Mouse (Mus musculus) limb, embryonic 10.5 days (tissue): ENCODE data around the gene Kif24. TPM values are rescaled to one million over a fixed set of nuclear protein-coding genes. Genes with fewer than 3 reads are reported as not detected.
A peak's percentile ranks its signal among the peaks of the same experiment; 100 is the strongest.
"Not testable (repeated sequence)": the region's sequence is repeated elsewhere in the genome, so short reads cannot be mapped to it uniquely, and the experiment has no call there.

Source experiments
- DNase-seq: peaks from one replicate; pipeline ENCODE4 v3.0.0-alpha.2; 2017; ENCODE audit warnings: low spot score
- H3K27ac ChIP-seq: fragments of 300-500 bp; sonication (generic); 2 replicates; pipeline ENCODE4 v1.5.1; 2016; ENCODE audit warnings: mild to moderate bottlenecking
- H3K27me3 ChIP-seq: fragments of 300-500 bp; sonication (generic); 2 replicates; pipeline ENCODE4 v1.6.1; 2016; ENCODE audit warnings: low read depth, mild to moderate bottlenecking; ENCODE audit not compliant: poor library complexity, severe bottlenecking
- H3K36me3 ChIP-seq: fragments of 300-500 bp; sonication (generic); 2 replicates; pipeline ENCODE4 v1.6.1; 2016; ENCODE audit warnings: mild to moderate bottlenecking, moderate library complexity
- H3K4me1 ChIP-seq: fragments of 300-500 bp; sonication (generic); 2 replicates; pipeline ENCODE4 v1.6.1; 2016
- H3K4me3 ChIP-seq: fragments of 300-500 bp; sonication (generic); 2 replicates; pipeline ENCODE4 v1.5.1; 2016; ENCODE audit warnings: mild to moderate bottlenecking, moderate library complexity
- H3K9me3 ChIP-seq: fragments of 300-500 bp; sonication (generic); replicated peaks from 2 replicates; pipeline ENCODE4 v1.6.1; 2016; ENCODE audit warnings: mild to moderate bottlenecking
- WGBS: fragments of 180-500 bp; shearing (Covaris S2); methylation state at CpG from one replicate; pipeline ENCODE4 v1.1.7; 2016; 5-methylcytosine and 5-hydroxymethylcytosine counted together
- polyA plus RNA-seq: library from polyadenylated mRNA; unstranded; fragments of >200 nt; fragmentation: Nextera tagmentation; extraction: Ambion mirVana; gene quantifications from 2 replicates; pipeline ENCODE4 v1.2.1, GENCODE M21; 2016

Gene Kif24
- polyA plus RNA-seq, 1 experiment from 2014 or later, result 14.5 TPM

GRCm38 (mm10) chr4:41478751-41479455 lies 14.2 kb upstream of the Kif24 start:
- Histone ChIP-seq H3K4me3 (no peak overlapping the region), H3K4me1 (peaks cover 38% of the 10 kb centered on the region), H3K27me3 (no peaks in the 10 kb centered on the region), H3K9me3 (no peaks in the 10 kb centered on the region), H3K36me3 (peaks cover 9% of the 10 kb centered on the region; the same call in 1 of the 2 replicates), H3K27ac (no peak overlapping the region)
- 73% methylated on average over 4 of the region's 4 CpGs for WGBS
- DNase-seq, result no peak

GRCm38 (mm10) chr4:41477648-41478160 lies 13.0 kb upstream of the Kif24 start:
- no peaks in the 10 kb centered on the region for H3K27me3 ChIP-seq
- H3K4me1 ChIP-seq, result peaks cover 38% of the 10 kb centered on the region
- 82% methylated on average over 9 of the region's 9 CpGs for WGBS

GRCm38 (mm10) chr4:41471384-41471689 lies 6.7 kb upstream of the Kif24 start:
- no peak overlapping the region for H3K27ac ChIP-seq
- peaks cover 4% of the 10 kb centered on the region; the same call in 1 of the 2 replicates for H3K36me3 ChIP-seq
- H3K4me1 ChIP-seq, result peaks cover 25% of the 10 kb centered on the region
- H3K4me3 ChIP-seq, result no peak overlapping the region
- H3K9me3 ChIP-seq, result no peaks in the 10 kb centered on the region
- no peaks in the 10 kb centered on the region for H3K27me3 ChIP-seq
- 94% methylated on average over 1 of the region's 1 CpGs for WGBS
- no peak for DNase-seq

More at GRCm38 (mm10) chr4:41477648-41478160, 13.0 kb upstream of the Kif24 start:
- DNase-seq, result no peak
- Histone ChIP-seq H3K36me3 (peaks cover 9% of the 10 kb centered on the region; the same call in 1 of the 2 replicates), H3K27ac (no peak overlapping the region), H3K4me3 (no peak overlapping the region), H3K9me3 (no peaks in the 10 kb centered on the region)

DNA sequence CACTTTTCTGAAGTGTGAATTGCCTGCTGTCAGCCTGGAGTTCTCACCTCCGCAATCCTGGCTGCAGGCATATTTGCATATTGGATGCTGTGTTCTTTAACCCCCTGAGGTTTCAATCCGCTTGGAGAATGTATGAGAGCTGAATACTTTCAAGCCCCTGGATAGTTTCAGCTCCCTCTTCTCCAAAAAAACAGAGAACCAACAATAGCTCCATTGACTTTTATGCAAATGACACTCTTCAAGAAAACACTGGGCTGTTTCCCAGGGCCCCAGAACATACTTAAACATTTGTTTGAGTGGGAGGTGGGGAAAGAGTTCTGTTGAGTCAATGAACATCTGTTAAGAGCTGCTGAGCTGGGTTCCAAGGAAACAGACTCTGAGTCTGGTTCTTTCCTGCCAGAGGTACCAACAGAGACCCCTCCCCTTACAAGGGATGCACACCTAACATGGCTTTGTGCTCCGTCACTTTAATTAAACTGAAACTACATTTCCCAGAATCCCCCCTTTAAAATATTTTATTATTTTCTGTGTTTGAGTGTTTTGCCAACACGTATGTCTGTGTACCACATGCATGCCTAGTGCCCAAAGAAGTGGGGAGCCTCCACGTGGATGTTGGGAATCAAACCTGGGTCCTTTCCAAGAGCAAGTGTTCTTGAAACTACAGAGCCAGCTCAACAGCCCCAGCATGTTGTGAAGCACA lies 6.1 kb upstream of the Kif24 start:
- no peak overlapping the region for H3K4me3 ChIP-seq
- no peaks in the 10 kb centered on the region for H3K27me3 ChIP-seq
- H3K27ac ChIP-seq, result no peak overlapping the region; the same call in 1 of the 2 replicates
- no peaks in the 10 kb centered on the region for H3K9me3 ChIP-seq
- peaks cover 26% of the 10 kb centered on the region for H3K4me1 ChIP-seq
- no peak for DNase-seq
- 46% methylated on average over 5 of the region's 5 CpGs for WGBS
- H3K36me3 ChIP-seq, result peaks cover 4% of the 10 kb centered on the region; the same call in 1 of the 2 replicates

GRCm38 (mm10) chr4:41470051-41470683 lies 5.5 kb upstream of the Kif24 start:
- Histone ChIP-seq H3K27ac (no peak overlapping the region; the same call in 1 of the 2 replicates), H3K4me1 (peaks cover 31% of the 10 kb centered on the region), H3K9me3 (no peaks in the 10 kb centered on the region), H3K27me3 (no peaks in the 10 kb centered on the region), H3K4me3 (no peak overlapping the region), H3K36me3 (peaks cover 4% of the 10 kb centered on the region; the same call in 1 of the 2 replicates)
- DNase-seq, result no peak
- WGBS, result 62% methylated on average over 7 of the region's 7 CpGs

DNA sequence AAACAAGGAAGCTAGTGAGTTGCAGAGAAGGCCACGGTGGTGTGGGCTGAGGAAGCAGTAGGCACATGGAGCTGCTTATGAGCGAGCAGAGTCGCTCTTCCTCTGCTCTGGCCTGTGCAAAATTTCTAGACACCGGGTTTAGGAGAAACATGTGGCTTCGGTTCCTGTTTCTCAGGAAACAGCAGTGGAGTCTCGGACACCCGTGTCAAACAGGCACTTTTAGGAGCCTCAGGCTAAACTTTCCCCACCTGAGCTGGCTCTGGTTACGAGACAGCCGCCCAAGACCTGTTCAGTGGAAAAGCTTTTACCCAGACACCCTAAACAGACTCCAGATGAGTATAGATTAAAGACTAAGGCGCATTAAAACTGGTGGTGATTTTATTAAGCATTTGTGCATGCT lies 4.5 kb upstream of the Kif24 start:
- Histone ChIP-seq H3K27ac (peak overlapping the region; percentile 33), H3K9me3 (no peaks in the 10 kb centered on the region), H3K36me3 (peaks cover 4% of the 10 kb centered on the region; the same call in 1 of the 2 replicates), H3K27me3 (no peaks in the 10 kb centered on the region), H3K4me1 (peaks cover 31% of the 10 kb centered on the region), H3K4me3 (no peak overlapping the region)
- 55% methylated on average over 10 of the region's 10 CpGs for WGBS
- DNase-seq, result no peak

- Histone ChIP-seq H3K27ac (peak overlapping the region; percentile 33; the same call in 1 of the 2 replicates), H3K36me3 (peaks cover 4% of the 10 kb centered on the region; the same call in 1 of the 2 replicates), H3K4me1 (peaks cover 36% of the 10 kb centered on the region), H3K27me3 (no peaks in the 10 kb centered on the region), H3K4me3 (no peak overlapping the region), H3K9me3 (no peaks in the 10 kb centered on the region)
- 60% methylated on average over 17 of the region's 17 CpGs for WGBS
- DNase-seq, result peak; percentile 66
These were observed 3.9 kb upstream of the Kif24 start for GRCm38 (mm10) chr4:41468396-41469080.

DNA sequence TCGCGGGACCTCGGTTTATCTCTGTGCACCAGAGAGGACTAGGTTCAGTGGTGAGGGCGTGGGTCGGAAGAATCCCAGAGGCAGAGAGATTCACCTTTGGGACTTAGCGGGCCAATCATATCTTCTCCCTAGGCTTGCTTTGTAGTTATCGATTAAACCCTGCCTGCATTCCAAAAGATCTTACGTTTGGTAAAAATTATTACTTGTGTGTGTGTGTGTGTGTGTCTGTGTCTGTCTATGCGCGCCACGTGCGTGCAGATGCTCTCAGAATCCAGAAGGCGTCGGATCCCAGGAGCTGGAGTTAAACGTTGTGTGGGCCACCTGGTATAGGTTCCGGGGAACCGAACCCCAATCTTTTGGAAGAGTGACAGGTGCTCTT lies 589 bp upstream of the Kif24 start:
- DNase-seq, result no peak
- no peaks in the 10 kb centered on the region for H3K9me3 ChIP-seq
- H3K27me3 ChIP-seq, result no peaks in the 10 kb centered on the region
- H3K4me3 ChIP-seq, result peak overlapping the region; percentile 71
- peak overlapping the region; percentile 92 for H3K27ac ChIP-seq
- 7% methylated on average over 17 of the region's 17 CpGs for WGBS
- H3K36me3 ChIP-seq, result peaks cover 16% of the 10 kb centered on the region
- peaks cover 33% of the 10 kb centered on the region for H3K4me1 ChIP-seq

GRCm38 (mm10) chr4:41463051-41463738 lies 1.5 kb downstream of the Kif24 start:
- DNase-seq, H3K27me3 ChIP-seq, H3K27ac ChIP-seq, H3K9me3 ChIP-seq: not testable (repeated sequence)
- Histone ChIP-seq H3K36me3 (peaks cover 18% of the 10 kb centered on the region), H3K4me1 (peaks cover 19% of the 10 kb centered on the region), H3K4me3 (peak overlapping the region; percentile 71; the same call in 1 of the 2 replicates)
- WGBS, result 79% methylated on average over 3 of the region's 3 CpGs

DNA sequence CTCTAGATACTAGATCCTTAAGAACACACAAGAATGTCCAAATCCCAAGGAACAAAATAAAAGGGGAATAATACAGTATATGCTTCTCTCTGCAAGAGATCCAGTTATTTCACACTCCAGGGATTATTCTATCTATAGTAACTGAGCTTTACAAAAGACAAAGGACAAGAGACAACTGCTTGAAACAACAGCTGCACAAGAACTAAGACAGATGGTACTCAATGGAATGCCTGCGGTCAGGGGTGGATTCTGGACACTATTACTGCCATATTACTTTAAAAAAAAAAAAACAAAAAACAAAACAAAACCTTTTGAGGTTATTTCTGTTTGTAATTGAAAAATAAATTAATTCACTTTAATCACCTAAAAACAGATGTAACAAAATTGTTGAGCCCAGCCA lies 4.0 kb downstream of the Kif24 start:
- Histone ChIP-seq H3K4me3 (no peak overlapping the region), H3K36me3 (peaks cover 14% of the 10 kb centered on the region), H3K27ac (no peak overlapping the region), H3K27me3 (no peaks in the 10 kb centered on the region), H3K9me3 (no peaks in the 10 kb centered on the region), H3K4me1 (peaks cover 16% of the 10 kb centered on the region)
- no peak for DNase-seq
- 94% methylated on average over 1 of the region's 1 CpGs for WGBS

GRCm38 (mm10) chr4:41447595-41447994 lies 17.1 kb downstream of the Kif24 start:
- no peak for DNase-seq
- WGBS, result 94% methylated on average over 3 of the region's 3 CpGs
- Histone ChIP-seq H3K4me3 (no peak overlapping the region), H3K27me3 (no peaks in the 10 kb centered on the region), H3K36me3 (peaks cover 51% of the 10 kb centered on the region), H3K9me3 (no peaks in the 10 kb centered on the region), H3K27ac (no peak overlapping the region), H3K4me1 (no peaks in the 10 kb centered on the region)

DNA sequence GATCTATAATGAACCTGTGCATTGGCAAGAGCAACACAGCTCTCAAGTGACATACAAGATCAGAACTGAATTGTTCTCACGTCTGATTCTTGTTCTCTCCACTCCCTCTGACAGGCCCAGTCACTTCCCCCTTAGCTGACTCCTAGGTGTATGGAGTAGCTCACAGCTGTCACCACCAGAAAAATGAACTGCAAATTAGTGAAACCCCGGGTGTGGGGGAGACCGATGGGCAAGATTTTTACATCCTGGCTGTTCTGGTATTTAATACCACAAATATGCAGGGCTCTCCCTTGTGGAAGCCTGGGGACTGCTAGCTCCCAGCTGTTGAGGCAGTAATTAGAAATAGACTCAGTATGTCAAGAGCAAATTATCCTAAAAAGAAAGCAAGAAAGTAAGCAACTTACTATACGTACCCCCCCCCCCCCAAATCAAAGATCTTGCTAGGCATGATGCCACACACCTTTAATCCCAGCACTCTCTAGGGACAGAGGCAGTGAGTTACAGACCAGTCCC lies 21.8 kb downstream of the Kif24 start:
- H3K27ac ChIP-seq, result no peak overlapping the region
- no peak overlapping the region for H3K4me3 ChIP-seq
- H3K4me1 ChIP-seq, result no peaks in the 10 kb centered on the region
- no peaks in the 10 kb centered on the region for H3K9me3 ChIP-seq
- DNase-seq, result no peak
- no peaks in the 10 kb centered on the region for H3K27me3 ChIP-seq
- peaks cover 17% of the 10 kb centered on the region for H3K36me3 ChIP-seq
- 75% methylated on average over 4 of the region's 4 CpGs for WGBS
